Mouse (Mus musculus) E14TG2a.4 (cell line): Measurements from ENCODE around the gene Hoxd3.

Source experiments
- H3K27me3 ChIP-seq: 2 replicates; pipeline ENCODE4 v1.6.1; 2014; ENCODE audit warnings: low read length, control low read depth; ENCODE audit not compliant: insufficient read depth
- H3K36me3 ChIP-seq: 2 replicates; pipeline ENCODE4 v1.6.1; 2014; ENCODE audit warnings: low read length, control low read depth; ENCODE audit not compliant: insufficient read depth
- H3K4me1 ChIP-seq: replicated peaks from 2 replicates; pipeline ENCODE4 v1.6.1; 2014; ENCODE audit warnings: low read depth, low read length, control low read depth
- H3K4me3 ChIP-seq: replicated peaks from 2 replicates; pipeline ENCODE4 v1.5.1; 2014; ENCODE audit warnings: mild to moderate bottlenecking, low read length
- H3K9me3 ChIP-seq: 2 replicates; pipeline ENCODE4 v1.6.1; 2014; ENCODE audit warnings: low read length, control low read depth
- CTCF ChIP-seq: conservative IDR thresholded peaks from 2 replicates; pipeline ENCODE4 v1.5.1; 2014; ENCODE audit warnings: low read length
- NANOG ChIP-seq: IDR thresholded peaks from 2 replicates; pipeline ENCODE4 v1.6.1; 2014; ENCODE audit warnings: borderline replicate concordance, low read length, mixed read lengths
- POU5F1 ChIP-seq: IDR thresholded peaks from 2 replicates; pipeline ENCODE4 v1.6.1; 2014; ENCODE audit warnings: low read length, borderline replicate concordance

Gene Hoxd3

DNA sequence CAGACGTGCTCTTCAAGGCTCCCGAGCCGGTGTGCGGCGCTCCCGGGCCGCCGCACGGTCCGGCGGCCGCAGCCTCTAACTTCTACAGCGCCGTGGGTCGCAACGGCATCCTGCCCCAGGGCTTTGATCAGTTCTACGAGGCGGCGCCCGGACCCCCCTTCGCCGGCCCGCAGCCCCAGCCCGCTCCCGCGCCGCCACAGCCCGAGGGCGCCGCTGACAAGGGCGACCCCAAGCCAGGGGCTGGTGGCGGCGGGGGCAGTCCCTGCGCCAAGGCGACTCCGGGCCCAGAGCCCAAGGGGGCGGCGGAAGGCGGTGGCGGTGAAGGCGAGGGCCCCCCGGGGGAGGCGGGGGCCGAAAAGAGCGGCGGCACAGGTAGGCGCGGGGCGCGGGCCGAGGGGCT is 28.9 kb upstream of the Hoxd3 start:
- H3K4me1 ChIP-seq = peaks cover 57% of the 10 kb centered on the region
- TF ChIP-seq NANOG = no peak
- no peak for TF ChIP-seq POU5F1
- no peak for TF ChIP-seq CTCF
- peak overlapping the region; percentile 69 for H3K4me3 ChIP-seq
- no peaks in the 10 kb centered on the region for H3K9me3 ChIP-seq
- no peaks in the 10 kb centered on the region for H3K36me3 ChIP-seq
- peaks cover 92% of the 10 kb centered on the region for H3K27me3 ChIP-seq

- Histone ChIP-seq H3K4me3 (no peak overlapping the region), H3K36me3 (no peaks in the 10 kb centered on the region), H3K4me1 (peaks cover 58% of the 10 kb centered on the region), H3K27me3 (peaks cover 92% of the 10 kb centered on the region), H3K9me3 (no peaks in the 10 kb centered on the region)
- no peak for TF ChIP-seq CTCF
- TF ChIP-seq NANOG = no peak
- TF ChIP-seq POU5F1 = no peak
These were observed 28.2 kb upstream of the Hoxd3 start for GRCm38 (mm10) chr2:74683471-74683951.

DNA sequence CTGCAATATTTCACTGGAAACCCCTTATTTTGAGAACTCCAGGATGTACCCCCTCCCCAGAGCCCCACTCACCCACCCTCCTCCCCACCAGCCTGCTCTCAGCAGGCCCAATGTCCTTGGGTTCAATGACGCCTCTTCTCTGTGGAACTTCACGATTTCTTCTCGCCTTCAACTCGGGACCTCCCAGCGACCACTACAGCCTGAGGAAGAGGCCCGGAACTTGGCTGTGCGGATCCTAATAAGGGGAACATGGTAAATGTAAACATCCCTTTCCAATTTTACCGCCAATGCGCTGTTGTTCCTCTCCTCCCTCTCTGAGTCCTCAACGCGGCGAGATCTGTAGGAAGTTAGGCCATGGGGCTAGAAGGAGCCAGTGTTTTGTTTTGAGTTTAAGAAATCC is 27.6 kb upstream of the Hoxd3 start:
- TF ChIP-seq CTCF = no peak
- TF ChIP-seq POU5F1 = no peak
- TF ChIP-seq NANOG = no peak
- no peaks in the 10 kb centered on the region for H3K36me3 ChIP-seq
- H3K9me3 ChIP-seq = no peaks in the 10 kb centered on the region
- no peak overlapping the region for H3K4me3 ChIP-seq
- peaks cover 54% of the 10 kb centered on the region for H3K4me1 ChIP-seq
- H3K27me3 ChIP-seq = peaks cover 92% of the 10 kb centered on the region

DNA sequence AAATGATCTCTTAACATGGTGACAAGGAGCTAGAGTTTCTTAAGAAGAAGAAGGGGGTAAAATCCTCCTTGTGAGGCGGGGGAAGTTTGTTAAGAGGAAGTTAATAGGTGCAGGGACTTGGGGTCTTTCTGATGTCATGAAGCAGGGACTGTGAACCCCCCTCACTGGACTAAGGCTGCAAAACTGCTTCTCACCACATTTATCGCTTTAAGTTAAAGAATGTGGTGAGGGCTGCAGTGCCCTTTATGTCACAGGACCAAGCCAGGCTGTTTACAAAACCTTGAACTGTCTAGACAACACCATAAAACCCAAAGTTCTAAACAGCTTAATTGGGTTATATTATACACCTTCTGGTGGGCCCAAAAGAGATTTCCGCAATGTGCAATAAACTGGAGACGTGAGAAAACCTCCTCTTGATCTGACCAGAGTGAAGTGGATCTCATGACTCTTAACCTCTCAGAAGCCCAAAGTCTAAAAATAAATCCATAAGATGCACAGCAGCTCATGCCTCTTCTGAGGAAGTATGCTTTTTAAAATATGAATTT is 26.6 kb upstream of the Hoxd3 start:
- H3K4me3 ChIP-seq = no peak overlapping the region
- H3K36me3 ChIP-seq = no peaks in the 10 kb centered on the region
- TF ChIP-seq NANOG (no peak), CTCF (no peak), POU5F1 (no peak)
- no peaks in the 10 kb centered on the region for H3K9me3 ChIP-seq
- peaks cover 92% of the 10 kb centered on the region for H3K27me3 ChIP-seq
- peaks cover 54% of the 10 kb centered on the region for H3K4me1 ChIP-seq

- TF ChIP-seq NANOG = no peak
- peak; percentile 50 for TF ChIP-seq CTCF
- Histone ChIP-seq H3K4me1 (peaks cover 52% of the 10 kb centered on the region), H3K9me3 (no peaks in the 10 kb centered on the region), H3K36me3 (no peaks in the 10 kb centered on the region), H3K27me3 (peaks cover 88% of the 10 kb centered on the region), H3K4me3 (no peak overlapping the region)
These were observed 25.3 kb upstream of the Hoxd3 start for GRCm38 (mm10) chr2:74686301-74686987.

DNA sequence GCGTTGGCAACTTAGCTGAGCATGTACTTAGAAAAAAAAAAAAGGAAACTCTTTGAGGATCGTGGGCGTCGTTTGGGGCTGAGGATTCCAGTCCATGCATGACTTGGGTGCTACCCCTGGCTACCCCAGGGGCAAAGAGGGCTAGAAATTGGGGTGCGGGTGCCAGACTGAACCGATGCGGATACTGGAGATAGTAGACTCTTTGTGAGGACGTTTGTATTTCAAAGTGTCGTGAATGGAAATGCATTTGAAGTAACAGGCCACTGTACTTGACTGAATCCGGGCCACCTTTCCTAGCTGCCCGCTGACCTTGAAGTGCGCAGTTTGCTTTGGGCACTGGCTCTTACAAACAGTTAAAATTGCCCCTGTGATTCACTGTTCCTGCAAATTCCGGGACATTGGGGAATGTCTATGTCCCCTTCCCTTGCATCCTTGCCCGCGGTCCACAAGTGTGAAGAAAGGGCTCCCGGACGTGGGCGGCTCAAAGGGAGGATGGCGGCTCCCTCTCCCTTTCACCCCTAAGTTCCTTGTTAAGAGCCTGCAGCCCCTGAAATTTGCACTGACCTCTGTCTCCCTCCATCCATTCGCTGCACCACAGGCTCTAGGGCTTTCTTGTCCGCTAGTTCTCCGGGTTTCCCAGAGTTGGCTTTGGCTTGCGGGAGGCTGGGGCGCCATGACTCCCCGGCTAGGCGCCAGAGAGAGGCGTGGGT is 24.6 kb upstream of the Hoxd3 start:
- H3K27me3 ChIP-seq = peaks cover 89% of the 10 kb centered on the region
- peak overlapping the region; percentile 46 for H3K4me3 ChIP-seq
- H3K36me3 ChIP-seq = no peaks in the 10 kb centered on the region
- H3K9me3 ChIP-seq = no peaks in the 10 kb centered on the region
- peaks cover 56% of the 10 kb centered on the region for H3K4me1 ChIP-seq
- TF ChIP-seq CTCF (no peak), POU5F1 (no peak), NANOG (no peak)

DNA sequence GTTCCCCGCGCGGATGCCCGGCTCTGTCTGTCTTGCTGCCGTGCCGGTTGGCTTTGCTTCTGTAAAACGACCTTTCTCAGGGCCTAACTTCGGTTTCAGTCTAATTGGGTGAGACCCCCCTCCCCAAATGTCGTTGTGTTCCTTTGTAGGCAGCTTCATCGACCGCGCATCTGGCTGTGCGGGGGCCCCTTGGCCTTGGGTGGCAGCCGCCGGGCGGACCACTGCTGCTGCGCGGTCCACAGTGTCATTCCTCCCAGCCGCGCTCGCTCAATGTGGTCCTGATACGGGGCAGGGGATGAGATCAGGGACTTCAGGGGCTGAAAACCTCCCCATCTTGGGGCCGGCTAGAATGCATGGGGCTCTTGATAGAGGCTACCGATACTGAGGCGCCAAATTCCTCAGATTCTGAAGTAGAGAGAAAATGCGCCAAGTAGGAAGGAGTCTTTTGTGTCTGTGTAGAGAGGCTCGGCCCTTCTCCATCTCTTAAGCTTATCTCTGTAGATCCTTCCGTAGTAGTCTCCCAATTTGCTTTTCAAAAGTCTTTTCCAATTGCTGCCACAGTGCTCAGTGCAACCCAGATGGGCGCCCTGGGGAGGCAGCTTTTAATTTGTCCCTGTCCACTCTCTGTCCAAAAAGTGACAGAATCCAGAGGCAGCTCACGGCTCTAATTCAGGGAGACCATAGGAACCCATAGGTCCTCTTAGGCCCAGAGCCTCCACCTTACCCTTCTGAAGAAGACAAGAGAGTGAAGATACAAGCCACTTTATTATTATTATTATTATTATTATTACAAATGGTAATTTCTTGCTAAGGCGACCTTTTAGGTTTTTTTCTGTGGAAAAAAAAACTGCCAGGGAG is 23.8 kb upstream of the Hoxd3 start:
- TF ChIP-seq CTCF (no peak), NANOG (no peak), POU5F1 (no peak)
- H3K9me3 ChIP-seq = no peaks in the 10 kb centered on the region
- H3K4me1 ChIP-seq = peaks cover 64% of the 10 kb centered on the region
- peak overlapping the region; percentile 46 for H3K4me3 ChIP-seq
- no peaks in the 10 kb centered on the region for H3K36me3 ChIP-seq
- peaks cover 90% of the 10 kb centered on the region for H3K27me3 ChIP-seq

GRCm38 (mm10) chr2:74688795-74689573 is 22.7 kb upstream of the Hoxd3 start:
- Histone ChIP-seq H3K4me3 (no peak overlapping the region), H3K4me1 (peaks cover 62% of the 10 kb centered on the region), H3K27me3 (peaks cover 90% of the 10 kb centered on the region), H3K9me3 (no peaks in the 10 kb centered on the region), H3K36me3 (no peaks in the 10 kb centered on the region)
- TF ChIP-seq POU5F1 (no peak), CTCF (no peak), NANOG (no peak)
